Mouse (Mus musculus): Measurements from ENCODE around the gene Nme2.
A peak's percentile ranks its signal among the peaks of the same experiment; 100 is the strongest.
"Not testable (repeated sequence)": the region's sequence is repeated elsewhere in the genome, so short reads cannot be mapped to it uniquely, and the experiment has no call there.

Gene Nme2

DNA sequence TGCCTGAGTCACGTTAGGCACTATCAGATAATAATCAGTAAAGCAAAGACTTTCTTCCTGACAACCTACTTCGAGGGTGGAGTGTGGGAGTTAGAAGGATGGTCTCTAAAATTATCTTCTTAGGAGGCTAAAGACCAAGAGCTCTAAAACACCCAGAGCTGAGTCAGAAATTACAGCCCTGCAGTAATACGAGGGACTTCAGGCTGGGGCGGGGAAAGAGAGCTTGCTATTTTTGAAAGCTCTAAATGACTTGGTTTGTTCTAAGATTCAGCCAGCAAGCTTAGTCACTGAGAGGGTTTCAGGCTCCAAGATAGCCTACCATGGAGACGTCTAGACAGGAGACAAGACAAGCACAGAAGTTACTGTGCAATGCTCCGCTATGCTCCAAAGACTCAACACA is 9.3 kb upstream of the Nme2 start:
- DNase-seq = no peak

DNA sequence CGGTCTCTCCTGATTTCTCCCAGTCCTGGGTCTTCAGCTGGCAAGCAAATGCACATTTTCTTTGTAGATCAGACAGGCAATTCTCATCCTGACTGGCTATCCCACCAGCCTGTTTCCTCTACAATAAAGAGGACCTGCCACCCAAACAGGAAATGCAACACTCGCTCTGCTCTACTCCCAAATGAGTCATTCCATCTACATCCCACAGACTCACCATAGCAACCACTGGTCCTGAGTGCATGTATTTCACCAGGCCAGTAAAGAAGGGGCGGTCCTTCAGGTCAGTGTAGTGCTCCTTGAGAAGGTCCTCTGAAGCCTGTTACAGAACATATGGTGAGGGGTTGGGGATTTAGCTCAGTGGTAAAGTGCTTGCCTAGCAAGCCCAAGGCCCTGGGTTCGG is 7.0 kb upstream of the Nme2 start:
- DNase-seq = peak; percentile 40 to 55

- DNase-seq = no peak
Observed at GRCm38 (mm10) chr11:93961482-93961881, 5.4 kb upstream of the Nme2 start.

DNA sequence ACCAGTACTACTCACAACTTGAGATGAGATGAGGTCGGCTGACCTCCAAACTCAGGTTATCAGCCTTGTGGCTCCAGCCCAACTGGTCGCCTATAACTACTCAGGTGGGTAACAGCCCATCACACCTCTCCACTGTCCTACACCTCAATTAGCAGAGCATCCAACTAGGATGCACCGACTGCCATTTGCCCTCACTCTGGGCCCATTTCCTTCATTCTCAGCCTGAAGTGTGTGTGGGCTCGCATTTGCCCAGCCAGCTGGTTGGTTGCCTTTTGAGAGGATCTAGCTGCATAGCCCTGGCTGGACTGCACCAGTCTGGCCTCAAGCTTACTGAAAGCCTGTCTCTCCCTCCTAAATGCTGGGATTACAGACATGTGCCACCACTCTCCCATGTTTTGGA is 1.7 kb upstream of the Nme2 start:
- no peak for DNase-seq

GRCm38 (mm10) chr11:93957031-93957555 is 1.0 kb upstream of the Nme2 start:
- no peak for DNase-seq

DNA sequence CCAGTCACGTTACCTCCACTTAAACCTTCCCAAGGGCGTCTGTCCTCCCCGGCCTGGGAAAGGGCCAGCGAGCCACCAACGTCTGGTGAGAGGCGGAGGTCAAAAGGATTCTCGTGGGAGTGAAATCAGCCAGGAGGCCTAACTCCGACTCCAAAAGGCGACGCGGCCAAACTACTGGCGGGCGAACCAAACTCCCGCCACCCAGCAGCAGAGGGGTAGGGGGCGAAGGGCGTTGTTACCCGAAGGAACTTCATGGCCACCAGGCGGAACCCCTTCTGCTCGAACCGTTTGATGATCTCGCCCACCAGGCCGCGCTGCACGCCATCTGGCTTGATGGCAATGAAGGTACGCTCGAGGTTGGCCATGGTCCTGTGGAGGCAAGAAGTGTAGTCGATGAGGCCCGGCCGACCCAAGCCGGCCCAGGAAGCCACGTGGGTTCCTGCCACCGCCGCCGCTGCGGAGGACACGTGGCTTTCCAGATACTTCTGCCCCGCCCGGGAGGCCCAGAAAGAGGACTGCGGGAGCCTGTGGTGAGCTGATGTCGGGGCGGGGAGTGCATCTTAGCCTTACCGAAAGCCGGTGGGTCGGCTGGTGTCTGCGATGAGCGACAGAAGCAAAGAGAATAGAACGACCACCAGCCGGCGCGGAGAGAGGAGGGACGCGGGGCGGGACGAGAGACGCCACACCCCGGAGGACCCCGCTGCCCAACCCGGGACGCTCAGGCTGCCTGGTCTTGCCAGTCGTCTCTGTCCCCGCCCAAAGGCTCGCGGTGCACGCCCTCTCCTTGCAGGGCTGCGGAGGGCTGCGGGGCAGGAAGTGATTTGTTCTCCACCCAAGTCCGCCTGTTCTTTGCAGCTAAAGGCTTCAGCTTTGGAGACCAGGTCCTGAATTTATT is 556 bp downstream of the Nme2 start:
- peak; percentile 96 to 97 for DNase-seq

GRCm38 (mm10) chr11:93954738-93955255 is 1.3 kb downstream of the Nme2 start:
- DNase-seq = no peak

DNA sequence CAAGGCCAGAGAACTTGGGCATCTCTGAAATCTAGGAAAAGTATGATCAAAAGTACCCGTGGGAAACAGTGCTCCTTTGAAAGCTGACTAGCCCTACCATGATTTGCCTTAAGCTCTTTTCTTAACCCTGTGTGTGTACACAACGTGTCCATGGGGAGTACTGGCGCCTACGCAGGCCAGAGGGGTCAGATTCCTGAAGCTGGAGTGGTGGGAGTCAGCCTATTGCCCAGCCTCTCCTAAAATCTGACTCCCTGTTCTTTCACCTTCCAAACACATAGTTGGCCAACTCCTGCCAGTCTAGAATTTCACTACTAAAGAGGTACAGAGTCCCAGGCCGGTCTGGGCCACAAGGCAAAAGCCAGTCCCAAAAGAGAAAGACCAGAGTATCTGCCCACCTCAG is 3.7 kb downstream of the Nme2 start:
- no peak for DNase-seq

- DNase-seq = no peak
Observed at GRCm38 (mm10) chr11:93950045-93950444, 6.0 kb downstream of the Nme2 start.

DNA sequence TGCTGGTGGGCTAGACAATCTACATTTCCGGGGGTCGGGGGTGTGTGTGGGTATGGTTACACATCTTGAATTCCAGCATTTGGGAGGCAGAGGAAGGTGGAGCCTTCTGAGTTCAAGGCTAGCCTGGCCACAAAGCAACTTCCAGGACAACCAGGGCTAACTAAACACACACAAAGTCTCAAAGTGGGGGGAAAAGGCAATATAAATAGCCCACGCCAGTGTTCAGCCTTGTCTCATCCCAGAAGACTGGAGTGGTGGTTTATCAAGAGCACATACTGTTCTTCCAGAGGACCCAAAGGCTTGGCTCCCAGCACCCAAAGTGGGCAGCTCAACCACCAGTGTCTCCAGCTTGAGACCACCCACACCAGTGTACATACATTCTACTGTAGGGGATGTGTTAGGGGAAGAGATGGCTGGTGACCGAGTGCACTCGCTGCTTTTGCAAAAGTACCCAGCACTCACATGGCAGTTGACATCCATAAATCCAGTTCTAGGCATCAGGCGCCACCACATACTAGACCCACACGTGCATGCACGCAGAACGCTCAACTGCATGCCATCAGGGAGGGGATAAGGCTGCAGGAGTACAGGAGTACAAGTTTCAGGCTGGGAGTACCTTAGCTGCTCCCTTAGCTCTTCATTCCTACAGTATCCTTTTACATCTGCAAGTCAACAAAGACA is 7.0 kb downstream of the Nme2 start:
- DNase-seq = no peak

GRCm38 (mm10) chr11:93944986-93945385 is 11.1 kb downstream of the Nme2 start:
- no peak for DNase-seq

DNA sequence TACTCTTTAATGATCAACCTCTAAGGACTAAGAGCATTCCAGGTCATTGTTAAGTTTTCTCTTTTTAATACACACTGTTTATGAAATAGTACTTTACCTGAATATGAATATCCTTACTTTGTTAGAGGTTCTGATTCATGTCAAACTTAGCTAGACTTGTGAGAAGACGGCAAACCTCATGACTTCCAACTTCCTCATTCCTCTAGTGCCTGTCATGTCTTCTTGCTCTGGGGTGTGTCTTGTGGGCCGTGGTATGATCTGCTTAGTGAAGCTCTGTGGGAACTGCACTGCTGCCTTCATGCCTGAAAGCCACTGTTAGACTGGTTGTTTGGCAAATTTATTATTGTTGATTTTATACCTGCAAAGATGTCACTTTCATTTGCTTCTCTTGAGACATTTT is 15.2 kb downstream of the Nme2 start:
- no peak for DNase-seq

GRCm38 (mm10) chr11:93929106-93929505 is 27.0 kb downstream of the Nme2 start:
- DNase-seq = no peak

DNA sequence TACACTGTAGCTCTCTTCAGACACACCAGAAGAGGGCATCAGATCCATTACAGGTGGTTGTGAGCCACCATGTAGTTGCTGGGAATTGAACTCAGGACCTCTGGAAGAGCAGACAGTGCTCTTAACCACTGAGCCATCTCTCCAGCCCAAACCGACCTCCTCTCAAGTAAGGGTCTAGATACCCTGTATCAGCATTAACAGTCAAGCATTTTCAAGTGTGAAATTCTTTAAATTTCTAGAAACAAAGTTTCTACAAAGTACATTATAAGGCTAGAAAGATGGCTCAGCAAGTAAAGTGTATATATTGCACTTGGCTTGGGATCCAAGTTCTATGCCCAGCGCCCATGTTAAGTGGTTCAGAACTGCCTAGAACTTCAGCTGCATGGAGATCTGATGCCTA is 41.0 kb downstream of the Nme2 start:
- DNase-seq = not testable (repeated sequence)

GRCm38 (mm10) chr11:93911603-93912002 is 44.5 kb downstream of the Nme2 start:
- DNase-seq = no peak

GRCm38 (mm10) chr11:93908829-93909228 is 47.2 kb downstream of the Nme2 start:
- DNase-seq = no peak

DNA sequence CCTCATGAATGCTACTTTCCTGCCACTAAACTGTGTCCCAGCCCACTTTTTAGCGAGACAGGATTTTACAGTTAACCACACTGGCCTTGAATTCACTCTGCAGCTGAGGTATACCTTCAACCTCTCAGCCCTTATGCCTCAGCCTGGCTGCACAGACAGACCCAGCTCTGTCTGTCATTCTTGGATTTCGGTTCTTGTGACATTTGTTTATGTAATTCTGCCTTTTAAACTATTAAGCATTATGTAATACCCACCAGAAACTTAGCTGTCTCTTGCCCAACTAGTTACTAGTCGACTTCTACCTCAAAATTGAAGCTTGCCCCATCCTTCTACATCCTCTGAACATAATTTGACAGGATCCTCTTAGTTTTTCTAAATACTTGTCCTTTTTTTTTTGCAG is 48.2 kb downstream of the Nme2 start:
- no peak for DNase-seq

- no peak for DNase-seq
Observed at GRCm38 (mm10) chr11:93906834-93907233, 49.2 kb downstream of the Nme2 start.

All from lung, adult 18-20 months (tissue).